Mouse (Mus musculus) heart, postnatal 14 days (tissue): Measurements from ENCODE around the gene Cntn2. TPM values are rescaled to one million over a fixed set of nuclear protein-coding genes. Genes with fewer than 3 reads are reported as not detected.
"Not testable (repeated sequence)": the region's sequence is repeated elsewhere in the genome, so short reads cannot be mapped to it uniquely, and the experiment has no call there.

Experiments
- DNase-seq, 2 experiments: peaks; one replicate each; pipeline ENCODE4 v3.0.0; 2021 to 2022
- intact Hi-C: fragments of 180-260 bp; cut with DNase I; formaldehyde crosslinking; loops from one replicate; pipeline ENCODE4 v1.15.1; 2025
- total RNA-seq, 2 experiments: library from RNA; stranded (reverse); gene quantifications; 2 replicates each; pipeline ENCODE4 v1.2.3; 2021

Cntn2 gene
- total RNA-seq, 2 experiments from 2014 or later = 3.5 to 4.6 TPM

DNA sequence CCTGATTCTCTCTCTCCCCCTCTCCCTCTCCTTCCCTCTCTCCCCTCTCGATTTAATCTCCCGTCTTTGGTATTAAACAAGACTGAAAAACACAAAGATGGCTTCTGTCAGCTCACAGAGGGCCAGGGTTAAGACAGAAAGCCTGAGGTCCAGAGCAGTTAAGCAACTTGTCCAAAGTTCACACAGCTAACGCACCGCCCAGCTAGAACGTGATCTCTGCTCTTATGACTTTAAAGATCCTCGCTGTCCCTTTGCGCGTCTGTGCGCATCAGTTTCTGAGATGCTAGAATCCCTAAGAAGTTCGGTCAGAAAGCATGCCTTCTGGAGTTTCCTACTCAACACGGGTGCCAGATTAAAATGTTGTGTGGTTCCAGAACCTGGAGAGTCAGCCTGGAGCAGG is 23.3 kb downstream of the Cntn2 start:
- no peak for DNase-seq
- intact Hi-C loops = loop anchor here (2.0 to 10.0 kb wide), 3 partner anchors 153 to 455 kb away; no protein-coding TSS in a partner anchor

DNA sequence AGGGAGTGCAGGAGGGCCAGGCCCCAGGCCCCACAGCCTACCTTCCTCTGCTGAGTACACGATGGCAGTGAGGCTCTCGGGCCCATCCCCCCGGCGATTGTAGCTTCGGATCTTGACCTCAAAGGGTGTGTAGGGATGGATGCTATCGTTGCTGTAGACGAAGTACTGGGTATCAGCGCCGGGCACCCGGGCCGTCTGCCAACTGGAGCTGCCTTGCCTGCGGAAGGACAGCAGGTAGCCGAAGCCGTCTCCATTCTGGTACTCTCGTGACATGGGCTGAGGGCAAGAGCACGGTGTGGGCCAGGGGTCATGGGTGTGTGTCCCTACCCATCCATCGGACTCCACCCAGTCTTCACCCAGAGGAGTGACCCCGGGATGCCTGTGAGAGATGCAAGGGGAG is 24.4 kb downstream of the Cntn2 start:
- intact Hi-C loops = no loop called here
- DNase-seq = peak; percentile 21 to 31

DNA sequence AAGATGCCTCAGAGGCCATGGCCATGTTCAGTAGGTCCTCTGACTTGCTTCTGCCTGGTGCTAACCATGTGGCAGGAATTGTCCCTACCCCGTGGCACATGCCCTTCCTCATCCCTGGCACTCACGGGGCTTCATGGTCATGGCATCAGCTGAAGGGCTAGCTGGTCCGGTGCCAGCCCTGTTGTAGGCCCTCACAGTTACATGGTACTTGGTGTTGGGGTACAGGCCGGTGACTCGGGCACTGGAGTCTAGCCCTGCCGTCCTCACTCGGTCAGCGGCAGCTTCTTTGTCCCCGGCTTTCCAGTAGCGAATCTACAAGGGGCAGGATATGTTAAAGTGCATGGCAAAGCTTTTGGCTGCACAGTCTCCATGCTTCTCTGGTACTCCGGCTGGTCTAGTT is 26.3 kb downstream of the Cntn2 start:
- no peak for DNase-seq
- intact Hi-C loops = no loop called here

DNA sequence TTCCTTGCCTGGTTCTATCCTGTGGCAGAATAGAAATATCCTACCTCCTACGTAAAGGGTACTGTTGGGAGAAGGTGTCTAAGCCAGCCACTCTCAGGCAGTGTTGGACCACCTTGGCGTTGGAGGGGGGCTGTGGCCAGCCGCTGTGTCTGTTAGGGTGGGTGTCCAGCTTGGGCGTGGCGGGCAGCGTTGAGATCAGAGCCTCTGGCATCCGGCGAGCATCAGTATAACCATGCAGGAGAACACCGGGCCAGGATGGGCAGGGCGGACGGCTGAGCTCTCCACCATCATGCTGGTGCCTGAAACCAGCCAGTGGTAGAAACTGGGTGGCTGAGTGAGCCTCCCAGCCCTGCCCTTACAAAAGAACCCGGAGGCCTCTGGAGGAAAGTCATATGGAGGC is 27.7 kb downstream of the Cntn2 start:
- DNase-seq = no peak
- intact Hi-C loops = no loop called here

DNA sequence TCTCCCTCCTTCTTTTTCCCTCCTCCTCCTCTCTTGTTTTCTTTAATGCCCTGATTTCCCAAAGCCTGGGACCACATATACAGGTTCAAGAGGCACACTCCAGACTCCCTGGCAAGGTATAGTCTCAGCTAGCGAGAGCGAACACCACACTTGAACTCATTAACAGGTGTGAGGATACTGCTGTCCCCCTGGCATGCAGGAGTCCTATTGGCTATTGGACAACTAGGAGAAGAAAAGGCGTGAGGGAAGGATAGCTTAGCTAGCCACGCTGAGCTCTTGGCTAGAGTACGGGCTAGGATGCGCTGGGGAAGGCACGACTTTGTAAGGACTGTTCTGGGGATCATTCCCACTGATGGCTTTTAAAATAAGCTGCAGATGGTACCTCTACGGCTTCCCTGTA is 30.9 kb downstream of the Cntn2 start:
- no peak for DNase-seq
- intact Hi-C loops = no loop called here

DNA sequence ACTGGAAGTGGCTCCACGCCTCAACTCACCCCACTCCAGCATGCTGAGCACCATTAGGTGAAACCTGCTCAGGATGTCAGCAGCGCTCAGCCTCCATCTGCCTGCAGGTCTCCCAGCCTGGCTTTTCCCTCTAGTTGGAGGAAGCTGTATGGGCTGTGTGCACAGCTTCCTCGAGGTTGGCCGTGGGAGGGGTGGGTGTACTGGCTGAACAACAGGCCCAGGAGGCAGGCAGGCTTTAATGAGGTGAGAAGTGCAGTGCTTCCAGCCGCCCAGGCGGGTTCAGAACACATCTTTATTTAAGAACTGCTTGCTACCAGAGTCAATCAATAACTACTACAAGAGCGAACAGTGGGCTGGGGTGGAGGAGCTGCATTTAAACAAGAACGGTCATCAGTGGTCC is 31.5 kb downstream of the Cntn2 start:
- no peak for DNase-seq
- intact Hi-C loops = no loop called here

DNA sequence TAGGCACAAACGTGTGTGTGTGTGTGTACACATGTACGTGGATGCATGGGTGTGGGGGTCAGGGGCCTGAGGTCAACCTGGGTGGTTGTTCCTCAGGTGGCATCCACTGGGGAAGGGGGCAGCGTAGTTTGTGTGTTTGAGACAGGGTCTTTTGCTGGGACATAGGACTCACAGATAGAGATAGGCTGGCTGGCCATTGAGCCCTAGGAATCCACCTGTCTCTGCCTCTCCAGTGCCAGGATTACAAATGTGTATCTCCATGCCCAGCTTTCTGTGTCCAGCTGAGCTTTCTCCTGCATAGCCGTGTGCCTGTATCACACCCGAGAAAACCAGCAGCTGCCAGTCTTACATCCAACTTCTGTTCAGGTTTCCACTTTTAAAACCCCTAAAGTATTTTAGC is 33.3 kb downstream of the Cntn2 start:
- intact Hi-C loops = no loop called here
- no peak for DNase-seq

DNA sequence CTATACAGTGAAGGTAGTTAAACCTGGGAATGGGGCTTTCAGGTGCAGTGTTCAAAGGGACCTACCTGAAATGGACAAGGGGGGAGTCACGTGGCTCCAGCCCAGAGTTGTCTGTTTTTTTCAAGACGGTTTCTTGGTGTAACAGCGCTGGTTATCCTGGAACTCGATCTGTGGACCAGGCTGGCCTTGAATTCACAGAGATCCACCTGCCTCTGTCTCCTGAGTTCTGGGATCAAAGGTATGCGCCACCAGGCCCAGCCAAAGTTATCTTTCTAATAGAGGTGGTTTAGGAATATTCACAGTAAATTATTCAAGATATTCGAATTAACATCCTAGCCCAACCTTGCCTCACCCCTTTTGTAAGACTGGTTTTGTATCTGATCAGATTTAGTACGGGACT is 36.4 kb downstream of the Cntn2 start:
- intact Hi-C loops = no loop called here
- DNase-seq = no peak

DNA sequence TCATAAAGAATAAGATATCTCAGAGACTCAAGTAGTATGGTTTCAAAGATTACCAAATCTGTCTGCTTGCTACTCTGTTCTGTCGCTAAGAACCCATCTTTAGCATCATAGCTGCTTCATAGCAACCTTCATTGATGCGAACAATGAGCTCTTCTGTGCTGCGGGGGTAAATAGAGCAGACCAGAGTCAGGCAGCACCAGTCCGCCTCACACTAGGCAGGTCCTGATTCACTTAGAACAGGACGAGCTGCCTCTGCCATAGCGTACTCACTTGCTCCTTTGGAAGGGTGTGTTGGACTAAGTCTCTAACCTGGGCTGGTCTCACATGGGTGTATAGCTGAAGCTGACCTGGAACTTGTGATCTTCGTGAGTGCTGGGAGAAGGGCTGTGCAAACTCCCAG is 37.0 kb downstream of the Cntn2 start, which contains the start of gene Tmem81:
Tmem81 (plus strand) TSS at position 173 of the 400 bp plus-strand sequence.
- no peak for DNase-seq
- intact Hi-C loops = no loop called here

DNA sequence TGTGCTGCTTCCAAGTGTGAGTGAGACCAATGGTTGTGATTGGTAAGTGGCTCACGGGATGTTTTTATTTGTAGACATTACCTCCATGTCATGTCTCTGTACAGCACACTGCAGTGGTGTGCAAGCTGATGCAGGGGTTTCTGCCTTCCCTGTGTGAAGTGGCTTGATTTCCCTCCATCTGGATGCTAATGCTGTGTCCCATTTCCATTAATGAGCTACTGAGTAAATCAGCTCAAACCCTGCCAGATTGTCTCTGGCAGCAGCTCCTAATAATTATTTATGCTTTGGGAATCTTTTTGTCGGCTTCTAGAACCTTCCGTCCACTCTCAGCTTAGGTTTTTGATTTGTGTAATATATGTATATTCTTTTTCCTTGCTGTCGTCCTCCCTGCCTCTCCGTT is 37.9 kb downstream of the Cntn2 start:
- intact Hi-C loops = no loop called here
- DNase-seq = no peak

DNA sequence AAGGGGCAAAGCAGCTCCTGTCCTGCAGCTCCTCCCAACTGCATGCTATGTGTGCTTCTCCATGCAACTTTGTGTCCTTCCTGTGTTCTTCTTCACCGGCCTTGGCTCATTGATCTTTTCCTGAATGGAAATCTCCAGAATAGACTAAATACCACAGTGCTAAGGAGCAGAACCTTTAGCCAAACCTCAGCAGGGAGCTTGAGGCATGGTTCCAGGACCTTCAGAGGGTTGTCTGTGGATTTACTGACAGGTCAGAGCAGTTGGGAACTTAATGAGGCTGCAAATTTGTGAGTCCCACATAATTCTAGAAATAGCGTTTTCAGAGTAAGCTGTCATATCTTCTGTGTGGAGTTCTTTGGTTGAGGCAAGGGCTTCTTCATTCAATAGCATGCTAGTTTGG is 42.5 kb downstream of the Cntn2 start:
- intact Hi-C loops = no loop called here
- DNase-seq = no peak

DNA sequence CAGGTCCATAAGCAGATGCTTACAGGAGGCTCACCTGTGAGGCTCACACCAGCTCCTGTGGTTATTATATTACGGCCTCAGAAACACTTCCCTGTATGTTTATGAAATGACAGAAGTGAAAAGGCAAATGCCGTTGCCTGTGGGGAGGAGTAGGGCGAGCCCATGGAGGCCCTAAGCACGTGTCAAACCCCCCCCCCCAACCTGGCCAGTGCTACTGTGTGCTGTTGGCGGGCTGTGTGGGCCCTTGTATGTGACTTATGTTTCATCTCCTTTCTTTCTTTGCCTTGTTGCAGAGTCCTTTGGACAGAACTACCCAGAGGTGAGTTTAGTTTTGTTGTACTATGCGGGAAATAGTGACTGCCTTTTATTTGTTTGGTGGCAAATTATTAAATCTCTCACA is 59.3 kb downstream of the Cntn2 start:
- intact Hi-C loops = no loop called here
- DNase-seq = no peak

DNA sequence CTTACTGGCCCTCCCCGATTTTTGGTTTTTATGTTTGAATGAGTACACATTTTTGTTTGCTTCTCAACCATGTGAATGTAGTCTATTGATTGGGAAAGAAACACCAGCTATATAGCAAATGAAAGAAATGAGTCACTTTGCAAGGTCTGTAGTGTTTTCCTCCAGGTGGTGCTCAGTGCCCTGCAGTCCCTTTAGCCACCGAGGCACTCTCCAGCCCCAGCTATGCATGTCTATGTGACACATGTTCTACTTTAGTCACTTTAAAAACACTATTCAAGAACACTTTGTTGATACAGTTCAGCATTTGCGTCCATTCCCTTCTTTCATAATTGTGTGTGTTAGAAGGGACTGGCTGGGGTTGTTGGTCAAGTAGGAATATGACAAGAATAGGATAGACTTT is 59.8 kb downstream of the Cntn2 start:
- intact Hi-C loops = no loop called here

DNA sequence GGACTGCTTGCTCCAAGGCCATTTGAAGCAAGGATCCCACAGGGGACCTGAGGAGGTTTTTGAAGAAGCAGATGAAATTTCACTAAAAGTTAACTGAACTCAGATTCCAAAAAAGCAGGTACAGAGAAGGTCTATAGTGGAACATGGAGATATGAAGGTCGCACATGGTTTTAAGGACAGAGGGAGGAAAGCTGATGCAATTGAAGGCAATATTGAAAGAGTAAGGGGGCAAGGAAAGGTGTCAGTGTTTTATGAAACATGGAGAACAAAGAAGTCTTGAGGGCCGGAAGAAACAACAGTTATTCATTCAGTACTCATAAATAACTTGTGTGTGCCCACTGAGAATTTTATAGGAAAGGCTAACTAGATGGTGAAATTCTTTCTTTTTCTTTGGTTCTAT is 61.4 kb downstream of the Cntn2 start:
- intact Hi-C loops = no loop called here

More for the DNA sequence above, 59.8 kb downstream of the Cntn2 start:
- DNase-seq = no peak

DNA sequence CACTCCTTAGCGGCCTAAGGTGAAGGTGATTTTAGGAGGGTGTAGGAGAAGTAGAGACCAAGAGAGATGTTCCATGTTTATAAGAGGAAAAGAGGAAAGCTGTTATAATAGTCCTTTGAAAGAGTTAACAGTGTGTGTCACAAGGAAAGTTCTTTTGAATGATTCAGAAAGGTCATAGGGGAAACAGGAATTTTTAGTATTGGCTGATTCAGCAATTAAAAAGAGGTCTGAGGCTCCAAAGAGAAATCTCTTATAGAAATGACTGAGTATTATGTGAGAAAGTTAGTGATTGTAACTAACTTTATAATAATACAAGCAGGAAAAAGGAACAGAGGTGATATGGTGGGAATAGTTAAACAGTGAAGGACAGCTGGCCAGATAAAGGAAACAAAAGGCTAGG is 63.6 kb downstream of the Cntn2 start:
- intact Hi-C loops = loop anchor here (5.0 kb wide), 1 partner anchor 87 kb away; the partner anchor contains the start of gene Tmcc2
- DNase-seq = no peak

More for the DNA sequence above, 61.4 kb downstream of the Cntn2 start:
- no peak for DNase-seq

DNA sequence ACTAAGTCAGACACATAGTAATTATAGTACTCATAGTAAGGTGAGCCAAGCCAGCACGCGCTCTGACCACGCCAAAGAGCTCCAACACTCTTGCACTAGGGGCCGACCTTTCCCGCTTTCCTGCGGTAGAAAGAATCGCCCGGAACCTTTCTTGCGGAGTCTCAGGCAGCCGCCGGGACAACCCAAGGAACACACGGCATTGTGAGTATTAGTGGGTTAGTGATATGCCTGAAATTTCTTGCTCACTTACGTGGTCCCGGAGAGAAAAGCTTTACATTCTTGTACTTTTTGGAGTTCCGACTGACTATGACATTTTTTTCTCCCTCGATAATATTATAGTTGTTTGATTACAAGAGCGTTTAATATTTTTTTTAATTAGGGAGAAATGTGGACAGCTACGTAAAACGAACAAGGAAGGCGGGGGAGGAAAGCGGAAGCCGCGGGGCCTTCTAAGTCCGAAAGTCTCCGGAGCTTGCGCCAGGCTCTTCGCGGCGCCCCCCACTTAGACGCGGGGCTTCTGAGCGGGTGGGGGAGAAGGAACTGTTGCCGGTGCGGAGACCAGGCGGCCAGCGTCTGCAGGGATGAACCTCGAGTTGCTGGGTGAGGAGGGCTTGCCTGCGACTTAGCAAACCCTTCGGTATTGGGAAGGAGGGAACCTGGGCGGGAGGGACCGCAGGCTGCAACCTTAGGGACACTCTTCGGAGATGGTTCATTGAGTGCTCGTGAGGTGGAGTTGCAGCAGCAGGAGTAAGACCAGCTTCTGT is 65.9 kb downstream of the Cntn2 start, which contains the start of gene Rbbp5:
Rbbp5 (plus strand) TSS at position 438 of the 764 bp plus-strand sequence.
- intact Hi-C loops = loop anchor here (2.0 to 5.0 kb wide), 3 partner anchors 60 to 110 kb away; partner anchors contain the start of genes Dstyk and Tmcc2
- peak; percentile 88 to 92 for DNase-seq

DNA sequence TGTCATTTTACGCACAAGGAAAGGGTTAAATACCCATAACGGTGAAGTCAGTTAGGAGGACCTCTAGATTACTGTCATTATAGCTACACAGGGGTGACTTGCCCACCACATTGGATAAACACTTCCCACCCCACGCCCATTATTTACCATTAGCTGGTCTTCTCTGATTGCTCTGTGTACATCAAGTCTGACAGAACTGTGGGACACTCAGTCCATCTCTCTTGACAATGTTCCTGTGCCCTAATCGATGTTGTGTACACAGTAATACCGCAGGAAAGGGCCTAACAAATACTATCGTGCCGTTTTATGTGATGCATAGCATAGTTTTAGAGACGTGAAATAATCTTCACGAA is 66.5 kb downstream of the Cntn2 start:
- intact Hi-C loops = loop anchor here (2.0 to 5.0 kb wide), 3 partner anchors 60 to 110 kb away; partner anchors contain the start of genes Dstyk and Tmcc2
- DNase-seq = no peak

DNA sequence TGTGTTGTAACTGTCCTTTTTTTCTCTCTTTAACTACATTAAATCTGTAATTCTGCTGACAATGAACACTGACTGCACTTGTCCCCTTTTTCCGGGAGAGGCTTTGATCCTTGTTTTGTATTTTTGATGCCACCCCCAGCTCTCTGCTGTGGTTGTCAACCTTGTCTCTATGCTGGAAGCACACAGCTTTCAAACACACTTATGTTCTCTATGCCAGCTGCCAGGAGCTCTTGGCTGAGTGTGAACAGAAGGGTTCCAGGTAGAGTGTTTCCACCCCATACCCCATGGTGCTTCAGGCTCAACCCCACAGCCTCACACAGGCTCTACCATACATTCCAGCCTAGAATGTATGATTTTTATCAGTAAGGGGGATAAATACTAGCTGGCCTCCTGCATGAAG is 68.6 kb downstream of the Cntn2 start:
- DNase-seq = no peak
- intact Hi-C loops = no loop called here

DNA sequence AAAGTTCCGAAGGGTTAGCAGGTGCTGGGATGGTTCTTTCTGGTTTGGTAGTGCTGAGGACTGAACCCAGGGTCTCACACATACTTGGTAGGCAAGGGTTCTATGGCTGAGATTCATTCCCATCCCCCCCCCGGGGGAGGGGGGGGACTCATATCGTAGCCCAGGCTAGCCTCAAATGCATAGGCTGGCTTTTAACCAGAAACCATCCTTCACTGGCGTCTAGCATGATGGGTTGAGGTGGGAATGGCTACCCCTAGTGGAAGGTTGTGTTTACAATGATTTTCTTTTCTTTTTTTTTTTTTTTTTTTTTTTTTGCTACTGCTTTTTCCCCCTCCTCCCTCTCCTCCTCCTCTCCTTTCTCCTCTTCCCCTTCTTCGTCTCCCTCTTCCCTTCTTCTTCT is 70.5 kb downstream of the Cntn2 start:
- intact Hi-C loops = no loop called here
- DNase-seq = no peak

DNA sequence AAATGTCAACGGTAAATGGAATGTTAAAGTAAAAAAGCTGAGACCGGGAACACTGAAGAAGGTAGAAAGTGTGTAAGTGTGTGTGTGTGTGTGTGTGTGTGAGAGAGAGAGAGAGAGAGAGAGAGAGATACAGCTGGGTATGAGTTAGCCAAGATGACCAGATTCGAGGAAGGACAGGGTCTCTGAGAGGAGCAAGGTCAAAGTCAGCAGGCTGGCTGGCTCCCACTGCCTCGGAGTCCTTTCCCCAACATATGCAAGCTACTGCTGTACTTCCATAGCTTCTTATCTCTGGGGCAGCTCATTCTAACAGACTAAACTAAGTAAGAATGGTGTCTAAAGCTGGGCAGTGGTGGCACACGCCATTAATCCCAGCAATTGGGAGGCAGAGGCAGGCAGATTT is 71.6 kb downstream of the Cntn2 start:
- intact Hi-C loops = no loop called here
- DNase-seq = no peak

DNA sequence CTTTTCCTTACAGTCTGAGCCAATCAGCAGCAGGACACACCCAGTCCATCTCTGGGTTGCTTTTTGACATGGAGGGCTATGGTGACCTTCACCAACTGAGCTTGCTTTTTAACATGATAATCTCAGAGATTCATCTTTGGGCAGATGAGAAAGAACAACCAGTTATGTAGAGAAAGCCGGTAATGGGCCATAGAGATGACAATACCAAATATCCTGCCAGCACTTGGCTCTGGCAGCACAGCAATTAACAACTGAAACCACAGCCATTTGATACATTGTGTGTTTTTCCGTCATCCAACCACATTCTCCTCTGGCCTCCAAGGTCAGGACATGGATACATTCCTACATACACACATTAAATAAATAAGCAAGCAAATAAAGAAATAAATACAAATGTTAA is 72.0 kb downstream of the Cntn2 start:
- intact Hi-C loops = no loop called here
- no peak for DNase-seq

DNA sequence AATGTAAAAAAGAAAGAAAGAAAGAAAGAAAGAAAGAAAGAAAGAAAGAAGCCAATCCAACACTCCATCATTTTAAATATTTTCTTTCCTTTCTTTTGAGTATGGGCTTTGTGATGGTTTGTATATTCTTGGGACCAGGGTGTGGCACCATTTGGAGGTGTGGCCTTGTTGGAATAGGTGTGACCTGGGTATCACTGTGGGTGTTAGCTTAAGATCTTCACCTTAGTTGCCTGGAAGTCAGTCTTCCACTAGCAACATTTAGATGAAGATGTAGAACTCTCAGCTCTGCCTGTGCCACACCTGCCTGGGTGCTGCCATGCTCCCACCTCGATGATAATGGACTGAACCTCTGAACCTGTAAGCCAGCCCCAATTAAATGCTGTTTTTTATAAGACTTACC is 73.0 kb downstream of the Cntn2 start:
- DNase-seq, intact Hi-C loops: not testable (repeated sequence)
